Mouse (Mus musculus) lung, adult 2 months (tissue): Measurements from ENCODE around the gene Fastkd5.

Experiments used
- CTCF ChIP-seq: fragments of 200-500 bp; IDR thresholded peaks from 2 replicates; pipeline ENCODE4 v1.5.1; 2011; ENCODE audit warnings: mild to moderate bottlenecking, low read length, control low read depth; ENCODE audit not compliant: insufficient read depth
- POLR2A ChIP-seq: fragments of 200-500 bp; IDR thresholded peaks from 2 replicates; pipeline ENCODE4 v1.6.1; 2011; ENCODE audit warnings: low read depth, mild to moderate bottlenecking, control low read depth, low read length, borderline replicate concordance; ENCODE audit errors: extremely low read depth

DNA sequence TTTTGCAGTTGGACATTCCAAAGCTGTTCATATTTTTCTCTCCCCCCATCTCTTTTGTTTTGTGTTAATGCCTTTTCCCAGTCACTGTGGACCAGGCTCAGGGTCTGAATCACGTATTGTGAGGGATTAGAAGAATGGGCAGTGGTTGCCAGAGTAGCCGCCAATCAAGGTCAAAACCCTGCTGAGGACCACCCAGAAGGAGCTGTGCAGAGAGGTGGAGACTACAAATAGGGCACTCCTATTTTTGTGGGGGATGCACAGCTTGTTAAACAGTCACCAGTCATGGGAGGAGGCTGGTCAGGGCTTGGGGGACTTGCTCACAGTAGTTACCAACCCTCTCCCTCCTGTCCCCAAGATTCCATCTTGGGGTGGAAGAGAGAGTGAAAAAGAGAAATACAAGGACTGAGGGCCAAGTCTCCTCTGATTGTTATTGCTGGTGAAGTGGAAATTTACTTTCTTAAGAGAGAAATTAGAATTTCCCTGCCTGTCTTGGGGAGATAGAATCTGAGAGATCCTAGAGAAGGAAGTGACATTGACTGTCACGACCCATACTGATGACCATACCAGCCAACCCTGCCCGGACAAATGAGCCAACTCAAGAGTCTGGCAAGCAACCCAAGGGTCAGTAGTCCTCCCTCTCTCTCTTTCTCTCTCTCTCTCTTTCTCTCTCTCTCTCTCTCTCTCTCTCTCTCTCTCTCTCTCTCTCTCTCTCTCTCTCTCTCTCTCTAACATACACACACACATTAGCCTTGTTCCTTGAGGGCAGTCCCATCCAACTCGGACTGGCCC is 3.3 kb upstream of the Fastkd5 start:
- TF ChIP-seq CTCF = no peak
- no peak for TF ChIP-seq POLR2A
